Mouse (Mus musculus): ENCODE results near the gene Rab8b. TPM values are rescaled to one million over a fixed set of nuclear protein-coding genes. Genes with fewer than 3 reads are reported as not detected.

Gene Rab8b
- polyA plus RNA-seq, 1 experiment from 2014 or later, result 28.6 TPM

GRCm38 (mm10) chr9:66884609-66885008 lies 34.9 kb downstream of the Rab8b start:
- no peak overlapping the region for H3K4me2 ChIP-seq (ENCODE audit: low read depth, low read length)
- H3K9ac ChIP-seq (ENCODE audit: low read length), result no peak overlapping the region
- H3K36me3 ChIP-seq (ENCODE audit: control insufficient read depth, insufficient read depth, low read length), result no peaks in the 10 kb centered on the region
- no peak overlapping the region for H3K27ac ChIP-seq (ENCODE audit: low read length)
- ATAC-seq (ENCODE audit: insufficient read depth, low FRiP score), result no peak
- 96% methylated on average over 2 of the region's 2 CpGs for WGBS
- H3K27me3 ChIP-seq (ENCODE audit: control insufficient read depth, insufficient read depth, low read length), result no peaks in the 10 kb centered on the region
- peaks cover 21% of the 10 kb centered on the region; the same call in 1 of the 2 replicates for H3K4me1 ChIP-seq (ENCODE audit: control insufficient read depth, insufficient read depth, low read length)
- H3K9me3 ChIP-seq (replicated peaks; ENCODE audit: control insufficient read depth, low read length), result no peaks in the 10 kb centered on the region
- no peak overlapping the region for H3K4me3 ChIP-seq (replicated peaks; ENCODE audit: low read length)

DNA sequence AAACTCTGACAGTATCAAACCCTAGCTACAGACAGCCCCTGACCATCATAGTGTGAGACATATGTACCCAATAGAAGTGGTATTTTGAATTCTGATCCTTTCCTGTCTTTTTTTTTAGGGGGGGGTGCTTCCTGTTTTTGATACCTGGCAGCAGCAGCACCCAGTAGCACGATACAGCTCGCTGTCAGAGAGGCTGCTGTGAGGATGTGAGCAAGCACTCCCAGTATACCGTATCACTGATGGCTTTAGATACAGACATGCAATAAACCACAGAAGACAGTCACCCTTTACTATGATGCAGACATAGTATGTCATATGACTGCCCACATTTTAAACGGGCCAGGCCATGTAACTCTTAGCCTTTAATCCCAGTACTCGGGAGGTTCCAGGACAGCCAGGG lies 36.0 kb downstream of the Rab8b start:
- 78% methylated on average over 5 of the region's 5 CpGs for WGBS
- no peak overlapping the region for H3K4me3 ChIP-seq (replicated peaks; ENCODE audit: low read length)
- H3K27me3 ChIP-seq (ENCODE audit: control insufficient read depth, insufficient read depth, low read length), result no peaks in the 10 kb centered on the region
- peaks cover 21% of the 10 kb centered on the region; the same call in 1 of the 2 replicates for H3K4me1 ChIP-seq (ENCODE audit: control insufficient read depth, insufficient read depth, low read length)
- no peak overlapping the region for H3K4me2 ChIP-seq (ENCODE audit: low read depth, low read length)
- no peak for ATAC-seq (ENCODE audit: insufficient read depth, low FRiP score)
- H3K27ac ChIP-seq (ENCODE audit: low read length), result no peak overlapping the region
- no peak overlapping the region for H3K9ac ChIP-seq (ENCODE audit: low read length)
- H3K36me3 ChIP-seq (ENCODE audit: control insufficient read depth, insufficient read depth, low read length), result no peaks in the 10 kb centered on the region
- no peaks in the 10 kb centered on the region for H3K9me3 ChIP-seq (replicated peaks; ENCODE audit: control insufficient read depth, low read length)

DNA sequence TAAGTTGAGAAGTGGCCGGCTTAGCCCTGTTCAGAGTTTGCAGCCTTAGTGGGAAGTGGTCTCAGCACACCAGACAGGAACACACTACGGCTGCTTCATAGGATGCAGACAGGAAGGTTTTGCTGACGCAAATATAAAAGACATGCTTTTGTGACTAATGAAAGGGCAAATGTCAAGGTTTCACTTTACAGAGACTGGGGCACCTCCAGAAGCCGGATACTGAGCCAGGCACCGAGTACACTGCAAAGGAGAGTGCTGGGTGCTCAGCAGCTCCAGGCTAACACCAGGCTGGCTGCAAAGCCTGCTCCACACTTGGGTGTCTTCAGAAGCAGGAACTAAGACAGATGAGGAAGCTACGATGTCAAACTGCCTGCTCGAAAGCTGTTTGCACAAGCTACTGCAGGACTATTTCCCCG lies 37.1 kb downstream of the Rab8b start:
- WGBS, result 42% methylated on average over 8 of the region's 8 CpGs
- Histone ChIP-seq H3K9ac (ENCODE audit: low read length) (no peak overlapping the region), H3K27ac (ENCODE audit: low read length) (no peak overlapping the region), H3K36me3 (ENCODE audit: control insufficient read depth, insufficient read depth, low read length) (no peaks in the 10 kb centered on the region), H3K9me3 (replicated peaks; ENCODE audit: control insufficient read depth, low read length) (no peaks in the 10 kb centered on the region), H3K27me3 (ENCODE audit: control insufficient read depth, insufficient read depth, low read length) (no peaks in the 10 kb centered on the region), H3K4me2 (ENCODE audit: low read depth, low read length) (no peak overlapping the region), H3K4me1 (ENCODE audit: control insufficient read depth, insufficient read depth, low read length) (0 out of 2 replicates have a peak, but pooled peaks cover 14% of the 10 kb centered on the region), H3K4me3 (replicated peaks; ENCODE audit: low read length) (no peak overlapping the region)
- ATAC-seq (ENCODE audit: insufficient read depth, low FRiP score), result no peak

DNA sequence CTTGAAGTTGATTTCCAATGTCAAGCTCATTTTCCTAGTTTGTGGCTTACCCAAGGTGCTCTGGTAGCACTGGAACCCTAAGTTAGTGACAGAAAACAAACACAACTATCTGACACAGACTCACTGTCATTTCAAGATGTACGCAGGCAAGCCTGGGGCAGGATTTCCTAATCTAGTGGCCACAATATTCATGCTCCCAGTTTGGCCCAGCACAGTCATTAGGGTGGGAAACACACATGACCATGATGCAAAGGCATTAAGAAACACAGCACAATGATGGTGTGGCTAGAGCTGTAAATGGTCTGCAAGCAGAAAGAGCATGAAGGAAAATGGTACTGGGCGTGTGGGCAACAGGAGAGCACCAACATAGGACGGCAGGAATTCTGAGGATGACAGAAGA lies 37.6 kb downstream of the Rab8b start:
- H3K9ac ChIP-seq (ENCODE audit: low read length), result no peak overlapping the region
- H3K27me3 ChIP-seq (ENCODE audit: control insufficient read depth, insufficient read depth, low read length), result no peaks in the 10 kb centered on the region
- no peak overlapping the region for H3K4me3 ChIP-seq (replicated peaks; ENCODE audit: low read length)
- no peak overlapping the region for H3K4me2 ChIP-seq (ENCODE audit: low read depth, low read length)
- ATAC-seq (ENCODE audit: insufficient read depth, low FRiP score), result no peak
- 76% methylated on average over 3 of the region's 3 CpGs for WGBS
- H3K36me3 ChIP-seq (ENCODE audit: control insufficient read depth, insufficient read depth, low read length), result no peaks in the 10 kb centered on the region
- H3K9me3 ChIP-seq (replicated peaks; ENCODE audit: control insufficient read depth, low read length), result no peaks in the 10 kb centered on the region
- H3K4me1 ChIP-seq (ENCODE audit: control insufficient read depth, insufficient read depth, low read length), result 0 out of 2 replicates have a peak, but pooled peaks cover 11% of the 10 kb centered on the region
- H3K27ac ChIP-seq (ENCODE audit: low read length), result no peak overlapping the region

DNA sequence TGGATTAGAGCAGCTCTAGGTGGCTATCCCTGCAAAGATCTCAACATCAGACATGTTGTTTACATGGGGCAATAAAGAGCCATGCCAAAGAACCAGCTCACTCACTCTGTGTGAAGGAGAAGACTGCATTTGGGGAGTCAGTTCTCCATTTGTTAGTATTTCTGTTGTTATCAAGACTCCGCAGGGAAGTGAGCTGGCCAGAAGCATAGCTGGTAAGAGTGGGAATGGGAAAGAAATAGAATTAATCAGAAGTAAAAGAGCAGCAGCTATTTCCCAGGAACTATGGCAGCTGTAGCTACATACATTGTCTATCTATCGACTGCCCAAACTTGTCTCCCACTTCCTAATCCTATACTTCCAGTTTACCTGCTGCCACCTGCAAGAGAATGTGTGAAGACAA lies 38.7 kb downstream of the Rab8b start:
- Histone ChIP-seq H3K4me1 (ENCODE audit: control insufficient read depth, insufficient read depth, low read length) (0 out of 2 replicates have a peak, but pooled peaks cover 3% of the 10 kb centered on the region), H3K4me3 (replicated peaks; ENCODE audit: low read length) (no peak overlapping the region), H3K9ac (ENCODE audit: low read length) (no peak overlapping the region), H3K4me2 (ENCODE audit: low read depth, low read length) (no peak overlapping the region), H3K36me3 (ENCODE audit: control insufficient read depth, insufficient read depth, low read length) (no peaks in the 10 kb centered on the region), H3K9me3 (replicated peaks; ENCODE audit: control insufficient read depth, low read length) (no peaks in the 10 kb centered on the region), H3K27ac (ENCODE audit: low read length) (no peak overlapping the region), H3K27me3 (ENCODE audit: control insufficient read depth, insufficient read depth, low read length) (no peaks in the 10 kb centered on the region)
- ATAC-seq (ENCODE audit: insufficient read depth, low FRiP score), result no peak
- 80% methylated on average over 2 of the region's 2 CpGs for WGBS

- Histone ChIP-seq H3K4me3 (replicated peaks; ENCODE audit: low read length) (no peak overlapping the region), H3K27ac (ENCODE audit: low read length) (no peak overlapping the region), H3K27me3 (ENCODE audit: control insufficient read depth, insufficient read depth, low read length) (no peaks in the 10 kb centered on the region), H3K9me3 (replicated peaks; ENCODE audit: control insufficient read depth, low read length) (no peaks in the 10 kb centered on the region; the same call in 1 of the 2 replicates), H3K9ac (ENCODE audit: low read length) (no peak overlapping the region), H3K36me3 (ENCODE audit: control insufficient read depth, insufficient read depth, low read length) (no peaks in the 10 kb centered on the region), H3K4me1 (ENCODE audit: control insufficient read depth, insufficient read depth, low read length) (0 out of 2 replicates have a peak, but pooled peaks cover 3% of the 10 kb centered on the region), H3K4me2 (ENCODE audit: low read depth, low read length) (no peak overlapping the region)
- WGBS, result 75% methylated on average over 6 of the region's 6 CpGs
- no peak for ATAC-seq (ENCODE audit: insufficient read depth, low FRiP score)
Observed at GRCm38 (mm10) chr9:66879486-66879885, 40.0 kb downstream of the Rab8b start.

DNA sequence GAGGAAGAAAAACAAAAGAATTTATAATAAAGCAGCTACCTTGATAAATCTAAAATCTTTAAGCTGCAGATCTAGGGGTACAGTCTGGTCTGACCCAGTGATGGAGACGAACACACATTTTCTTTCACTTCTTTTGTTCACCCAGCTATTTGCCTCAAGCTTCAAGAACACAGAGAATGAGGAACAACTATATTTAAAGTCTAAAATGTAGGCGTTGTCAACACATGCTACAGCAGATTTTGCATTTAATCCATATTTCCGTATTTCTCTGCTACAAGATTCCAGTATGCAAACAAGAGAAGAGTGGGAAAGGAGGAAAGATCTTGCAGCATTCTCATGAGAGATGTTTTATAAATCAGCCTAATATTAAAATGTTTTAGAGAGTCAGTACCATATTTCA lies 40.6 kb downstream of the Rab8b start:
- H3K9ac ChIP-seq (ENCODE audit: low read length), result no peak overlapping the region
- no peaks in the 10 kb centered on the region for H3K27me3 ChIP-seq (ENCODE audit: control insufficient read depth, insufficient read depth, low read length)
- H3K36me3 ChIP-seq (ENCODE audit: control insufficient read depth, insufficient read depth, low read length), result no peaks in the 10 kb centered on the region
- no peaks in the 10 kb centered on the region; the same call in 1 of the 2 replicates for H3K9me3 ChIP-seq (replicated peaks; ENCODE audit: control insufficient read depth, low read length)
- ATAC-seq (ENCODE audit: insufficient read depth, low FRiP score), result no peak
- 0 out of 2 replicates have a peak, but pooled peaks cover 3% of the 10 kb centered on the region for H3K4me1 ChIP-seq (ENCODE audit: control insufficient read depth, insufficient read depth, low read length)
- H3K4me2 ChIP-seq (ENCODE audit: low read depth, low read length), result no peak overlapping the region
- 90% methylated on average over 3 of the region's 3 CpGs for WGBS
- no peak overlapping the region for H3K27ac ChIP-seq (ENCODE audit: low read length)
- H3K4me3 ChIP-seq (replicated peaks; ENCODE audit: low read length), result no peak overlapping the region

DNA sequence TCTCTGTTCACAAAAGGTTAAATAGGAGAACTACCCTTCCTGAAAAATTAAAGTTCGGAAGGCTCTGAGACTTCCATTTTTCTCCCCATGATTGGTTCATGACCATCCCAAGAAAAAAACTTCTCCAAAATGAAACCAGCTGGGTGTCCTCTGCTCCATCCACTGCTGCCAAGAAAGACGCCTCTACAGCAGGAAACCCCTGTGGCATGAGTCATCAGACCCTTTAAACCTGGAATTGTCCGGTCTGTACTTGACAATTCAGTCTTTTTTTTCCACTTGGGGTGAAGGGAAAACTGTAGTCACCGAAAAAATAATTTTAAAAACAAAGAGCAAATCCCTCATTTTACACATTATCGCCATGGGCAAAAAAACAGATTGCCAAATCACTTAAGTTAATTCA lies 42.9 kb downstream of the Rab8b start:
- no peak overlapping the region for H3K27ac ChIP-seq (ENCODE audit: low read length)
- H3K9ac ChIP-seq (ENCODE audit: low read length), result no peak overlapping the region
- H3K36me3 ChIP-seq (ENCODE audit: control insufficient read depth, insufficient read depth, low read length), result no peaks in the 10 kb centered on the region
- no peaks in the 10 kb centered on the region; the same call in 1 of the 2 replicates for H3K9me3 ChIP-seq (replicated peaks; ENCODE audit: control insufficient read depth, low read length)
- no peak overlapping the region for H3K4me2 ChIP-seq (ENCODE audit: low read depth, low read length)
- peaks cover 6% of the 10 kb centered on the region; the same call in 1 of the 2 replicates for H3K4me1 ChIP-seq (ENCODE audit: control insufficient read depth, insufficient read depth, low read length)
- ATAC-seq (ENCODE audit: insufficient read depth, low FRiP score), result no peak
- no peak overlapping the region for H3K4me3 ChIP-seq (replicated peaks; ENCODE audit: low read length)
- H3K27me3 ChIP-seq (ENCODE audit: control insufficient read depth, insufficient read depth, low read length), result no peaks in the 10 kb centered on the region
- whole genome bisulfite sequencing, result 53% methylated on average over 5 of the region's 5 CpGs

DNA sequence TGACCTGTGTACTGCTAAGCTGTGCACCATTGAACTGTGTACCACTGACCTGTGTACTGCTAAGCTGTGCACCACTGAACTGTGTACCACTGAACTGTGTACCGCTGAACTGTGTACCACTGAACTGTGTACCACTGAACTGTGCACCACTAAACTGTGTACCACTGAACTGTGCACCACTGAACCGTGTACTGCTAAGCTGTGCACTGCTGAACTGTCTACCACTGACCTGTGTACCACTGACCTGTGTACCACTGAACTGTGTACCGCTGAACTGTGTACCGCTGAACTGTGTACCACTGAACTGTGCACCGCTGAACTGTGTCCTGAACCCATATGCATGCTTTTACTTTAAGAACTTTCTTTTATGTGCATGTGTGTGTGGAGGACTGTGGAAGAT lies 45.2 kb downstream of the Rab8b start:
- Histone ChIP-seq H3K27me3 (ENCODE audit: control insufficient read depth, insufficient read depth, low read length) (no peaks in the 10 kb centered on the region), H3K4me2 (ENCODE audit: low read depth, low read length) (no peak overlapping the region), H3K4me3 (replicated peaks; ENCODE audit: low read length) (no peak overlapping the region), H3K4me1 (ENCODE audit: control insufficient read depth, insufficient read depth, low read length) (peaks cover 6% of the 10 kb centered on the region; the same call in 1 of the 2 replicates), H3K27ac (ENCODE audit: low read length) (no peak overlapping the region), H3K9ac (ENCODE audit: low read length) (no peak overlapping the region), H3K9me3 (replicated peaks; ENCODE audit: control insufficient read depth, low read length) (no peaks in the 10 kb centered on the region; the same call in 1 of the 2 replicates), H3K36me3 (ENCODE audit: control insufficient read depth, insufficient read depth, low read length) (no peaks in the 10 kb centered on the region)
- ATAC-seq (ENCODE audit: insufficient read depth, low FRiP score), result no peak
- 94% methylated on average over 5 of the region's 5 CpGs for WGBS
